Mouse (Mus musculus) olfactory bulb, adult 2 months (tissue): ENCODE results near the gene Ninl. TPM values are rescaled to one million over a fixed set of nuclear protein-coding genes. Genes with fewer than 3 reads are reported as not detected.

Experiments used
- H3K27ac ChIP-seq: fragments of 200-500 bp; 2 replicates; pipeline ENCODE4 v1.5.1; 2012; ENCODE audit warnings: low read depth, low read length; ENCODE audit not compliant: insufficient read depth
- H3K4me1 ChIP-seq: fragments of 200-500 bp; 2 replicates; pipeline ENCODE4 v1.6.1; 2012; ENCODE audit warnings: low read length; ENCODE audit not compliant: control insufficient read depth, insufficient read depth
- H3K4me3 ChIP-seq: fragments of 200-500 bp; 2 replicates; pipeline ENCODE4 v1.5.1; 2012; ENCODE audit warnings: mild to moderate bottlenecking, low read depth, low read length, moderate library complexity; ENCODE audit not compliant: insufficient read depth
- CTCF ChIP-seq: fragments of 200-500 bp; IDR thresholded peaks from 2 replicates; pipeline ENCODE4 v1.5.1; 2012; ENCODE audit warnings: low read depth, mild to moderate bottlenecking, low read length, moderate library complexity; ENCODE audit not compliant: insufficient read depth
- POLR2A ChIP-seq: fragments of 200-500 bp; IDR thresholded peaks from 2 replicates; pipeline ENCODE4 v1.6.1; 2012; ENCODE audit warnings: mild to moderate bottlenecking, low read depth, low read length, moderate library complexity; ENCODE audit not compliant: insufficient read depth
- WGBS: fragments of 180-500 bp; shearing (Covaris S2); methylation state at CpG from one replicate; pipeline ENCODE4 v1.1.7; 2018; 5-methylcytosine and 5-hydroxymethylcytosine counted together
- polyA plus RNA-seq: library from polyadenylated mRNA; stranded (reverse); fragments of >200 nt; gene quantifications from 2 replicates; pipeline ENCODE4 v1.2.4, GENCODE M21; 2012; ENCODE audit warnings: low replicate concordance; ENCODE audit not compliant: missing spikeins, insufficient read depth, insufficient read length

The Ninl gene
- polyA plus RNA-seq, 1 experiment = not detected

DNA sequence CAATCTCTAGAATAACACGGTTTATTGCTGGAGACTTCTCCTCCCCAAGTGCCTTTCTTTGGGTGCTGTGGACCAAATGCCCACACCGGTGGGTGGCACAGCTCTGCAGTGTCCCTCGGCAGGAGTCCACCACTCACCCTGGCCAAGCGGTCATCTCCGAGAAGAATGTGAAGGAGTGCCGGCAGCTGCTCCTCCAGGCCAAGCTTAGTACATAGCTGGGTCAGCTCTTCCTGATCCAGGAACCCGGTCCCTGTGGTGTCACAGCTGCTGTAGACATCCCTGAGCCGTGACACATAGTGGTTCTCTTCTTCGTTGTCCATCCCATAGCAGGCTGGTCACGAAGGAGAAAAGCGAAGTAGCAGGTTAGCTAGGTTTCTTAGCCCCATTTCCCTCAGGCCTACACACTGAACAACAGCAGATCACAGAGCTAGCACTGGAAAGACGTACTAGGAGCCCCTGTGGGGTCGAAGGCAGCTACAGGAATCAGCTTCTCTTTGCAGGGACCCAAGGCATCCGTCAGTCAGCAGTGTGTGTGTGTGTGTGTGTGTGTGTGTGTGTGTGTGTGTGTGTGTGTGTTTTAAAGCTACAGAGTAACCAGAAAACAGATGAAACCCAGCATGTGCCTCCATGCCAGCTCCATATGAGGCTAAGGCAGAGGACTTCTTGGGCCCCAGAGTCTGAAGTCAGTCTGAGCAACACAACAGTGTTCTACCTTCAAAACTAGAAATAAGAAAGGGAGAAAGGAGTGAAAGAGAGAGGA is 59.1 kb downstream of the Ninl start:
- H3K4me1 ChIP-seq = no peaks in the 10 kb centered on the region
- TF ChIP-seq POLR2A (no peak), CTCF (no peak)
- H3K27ac ChIP-seq = no peak overlapping the region
- no peak overlapping the region for H3K4me3 ChIP-seq
- 90% methylated on average over 14 of the region's 14 CpGs for WGBS

DNA sequence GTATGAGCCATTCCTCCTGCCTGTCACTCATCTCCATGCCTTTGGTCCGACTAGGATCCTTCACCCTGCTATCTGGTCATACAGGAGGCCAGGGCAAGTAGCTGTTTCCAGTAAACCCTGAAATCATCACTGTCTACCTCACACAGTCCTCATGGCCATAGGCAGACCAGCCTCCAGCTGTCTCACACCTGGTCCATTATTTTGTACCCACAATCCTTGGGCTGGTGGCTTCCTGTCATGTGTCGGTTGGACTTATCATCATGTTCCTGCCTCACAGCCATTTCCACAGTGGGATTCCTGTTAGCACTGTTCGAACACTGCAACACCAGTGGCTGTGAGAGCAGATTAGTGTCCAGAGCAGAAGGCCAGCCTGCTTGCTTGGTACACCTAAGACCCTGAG is 60.4 kb downstream of the Ninl start:
- H3K4me1 ChIP-seq = no peaks in the 10 kb centered on the region
- H3K27ac ChIP-seq = no peak overlapping the region
- 87% methylated on average over 3 of the region's 3 CpGs for WGBS
- TF ChIP-seq POLR2A (no peak), CTCF (no peak)
- no peak overlapping the region for H3K4me3 ChIP-seq

DNA sequence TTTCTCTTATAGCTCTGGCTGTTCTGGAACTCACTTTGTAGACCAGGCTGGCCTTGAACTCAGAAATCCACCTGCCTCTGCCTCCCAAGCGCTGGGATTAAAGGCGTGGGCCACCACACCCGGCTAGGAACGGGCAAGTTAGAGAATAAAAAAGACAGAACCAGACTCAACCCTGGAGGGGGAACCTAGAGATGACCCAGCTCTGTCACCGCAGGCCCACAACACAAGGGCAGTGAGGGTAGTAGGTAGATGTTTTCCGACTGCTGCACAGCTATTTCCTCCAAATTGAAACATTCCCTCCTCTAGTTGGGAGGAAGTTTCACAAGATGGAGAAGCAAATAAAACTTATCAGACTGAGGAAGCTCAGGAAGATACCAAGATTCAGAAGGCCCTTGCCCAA is 61.5 kb downstream of the Ninl start:
- Histone ChIP-seq H3K4me3 (no peak overlapping the region), H3K27ac (no peak overlapping the region), H3K4me1 (no peaks in the 10 kb centered on the region)
- no peak for TF ChIP-seq POLR2A
- TF ChIP-seq CTCF = no peak
- 96% methylated on average over 6 of the region's 6 CpGs for WGBS

DNA sequence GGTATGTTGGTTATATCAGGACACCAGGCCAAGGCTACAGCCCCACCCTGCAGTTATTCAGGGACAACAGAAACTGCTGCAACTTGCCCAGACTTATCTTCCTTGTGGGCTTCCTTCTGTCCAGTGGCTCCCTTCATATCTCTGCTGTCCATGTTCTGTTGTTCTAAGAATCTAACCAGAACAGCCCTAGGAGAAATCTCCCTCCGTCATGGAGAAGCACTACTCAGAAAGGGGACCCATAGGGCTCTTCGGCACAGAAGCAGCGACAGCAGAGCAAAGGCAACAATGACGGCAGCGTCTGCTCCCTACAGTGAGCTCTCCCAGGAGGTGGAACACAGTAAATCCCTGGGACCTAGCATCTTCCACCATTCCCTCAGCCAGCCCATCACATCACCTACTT is 62.3 kb downstream of the Ninl start:
- H3K4me3 ChIP-seq = no peak overlapping the region
- no peaks in the 10 kb centered on the region for H3K4me1 ChIP-seq
- no peak for TF ChIP-seq POLR2A
- TF ChIP-seq CTCF = no peak
- no peak overlapping the region for H3K27ac ChIP-seq
- 93% methylated on average over 5 of the region's 5 CpGs for WGBS

DNA sequence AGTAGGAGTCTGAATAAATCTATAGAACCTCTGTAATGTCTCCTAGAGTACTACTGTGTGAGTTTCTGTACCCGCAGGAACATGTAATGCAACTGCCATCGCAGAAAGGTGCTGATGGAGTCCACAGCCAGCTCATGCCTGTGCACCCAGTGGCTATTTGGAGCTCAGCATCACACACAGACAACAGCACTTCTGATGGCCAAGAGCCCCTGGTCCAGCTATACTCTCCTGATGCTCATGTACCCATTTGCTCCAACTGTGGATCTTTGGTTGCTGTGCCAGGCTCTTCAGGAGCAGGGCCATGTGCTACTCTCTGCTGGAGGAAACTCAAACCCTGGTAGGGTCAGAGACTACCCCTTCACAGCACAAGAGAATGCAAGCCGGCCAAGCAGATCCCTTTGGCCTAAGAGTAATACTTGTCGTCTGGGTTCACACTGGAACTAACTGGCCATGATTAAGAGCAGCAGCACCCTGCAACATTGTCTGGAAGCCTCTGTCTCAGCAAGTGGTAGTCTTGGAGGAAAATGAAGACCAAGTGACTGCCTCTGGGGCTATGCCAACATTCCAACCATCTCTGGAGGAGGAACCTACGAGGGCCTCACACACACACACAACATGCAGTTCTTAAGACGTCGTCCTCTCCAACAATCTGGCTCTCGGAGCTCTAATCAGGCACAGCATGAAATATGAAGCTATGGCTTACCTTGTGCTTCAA is 65.6 kb downstream of the Ninl start:
- Histone ChIP-seq H3K4me1 (no peaks in the 10 kb centered on the region), H3K27ac (no peak overlapping the region), H3K4me3 (no peak overlapping the region)
- 95% methylated on average over 8 of the region's 8 CpGs for WGBS
- TF ChIP-seq POLR2A (no peak), CTCF (no peak)

DNA sequence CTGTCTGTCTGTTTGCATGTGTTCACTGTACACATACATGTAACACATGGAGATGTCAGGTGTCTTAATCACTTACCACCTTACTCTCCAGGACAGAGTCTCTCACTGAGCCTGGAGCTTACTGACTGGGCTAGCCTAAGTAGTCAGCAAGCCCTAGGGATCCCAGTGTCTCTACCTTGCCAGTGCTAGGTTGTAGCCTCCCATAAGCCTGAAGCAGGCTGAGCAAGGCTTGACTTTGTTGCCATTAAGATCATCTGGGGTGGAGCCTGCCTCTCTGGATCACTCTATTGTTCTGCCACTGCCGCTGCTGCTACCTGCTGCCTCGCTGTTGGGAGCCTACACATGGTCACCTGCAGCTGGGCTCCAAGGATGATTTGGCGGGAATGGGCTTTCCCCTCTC is 66.5 kb downstream of the Ninl start:
- no peak overlapping the region for H3K27ac ChIP-seq
- WGBS = 89% methylated on average over 3 of the region's 3 CpGs
- TF ChIP-seq POLR2A (no peak), CTCF (no peak)
- H3K4me1 ChIP-seq = no peaks in the 10 kb centered on the region
- H3K4me3 ChIP-seq = no peak overlapping the region

DNA sequence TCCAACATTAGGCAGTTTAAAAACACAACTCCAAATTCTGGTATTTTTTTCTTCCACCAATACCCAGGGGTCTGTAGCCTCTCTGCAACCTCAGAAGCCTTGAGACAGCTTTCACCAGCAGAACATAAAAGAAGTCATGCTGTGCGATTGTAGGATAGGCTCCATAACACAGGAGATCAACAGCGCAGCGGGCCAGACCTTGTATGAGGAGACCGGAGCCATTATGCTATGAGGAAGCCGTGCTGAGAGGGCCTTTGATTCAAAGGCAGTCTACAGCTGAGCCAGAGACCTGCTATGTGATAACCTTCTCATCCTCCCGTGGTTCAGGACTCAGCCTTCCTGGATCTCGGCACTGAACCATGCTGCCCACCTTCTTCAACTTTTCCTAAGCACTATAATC is 67.3 kb downstream of the Ninl start:
- 64% methylated on average over 7 of the region's 7 CpGs for WGBS
- TF ChIP-seq CTCF = no peak
- no peak for TF ChIP-seq POLR2A
- H3K4me3 ChIP-seq = no peak overlapping the region

DNA sequence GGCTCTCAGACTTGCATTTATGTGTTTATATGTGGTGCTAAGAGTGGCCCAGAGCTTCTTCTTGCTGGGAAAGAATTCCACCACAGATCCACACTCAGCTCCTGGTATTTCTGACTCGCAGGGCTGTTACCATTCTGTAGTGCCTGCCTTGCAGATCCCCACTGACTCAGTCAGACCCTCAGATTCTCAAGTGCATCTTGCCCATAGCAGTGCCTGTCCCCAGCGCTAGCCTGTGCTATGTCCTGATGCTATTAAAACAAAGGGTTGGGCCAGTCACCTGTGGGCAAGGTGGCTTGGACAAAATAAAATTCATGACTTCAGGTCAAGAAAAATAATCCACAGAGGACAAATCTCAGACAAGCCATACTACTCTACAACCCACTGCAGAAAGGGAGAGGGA is 70.0 kb downstream of the Ninl start:
- no peak overlapping the region for H3K27ac ChIP-seq
- no peak overlapping the region for H3K4me3 ChIP-seq
- TF ChIP-seq POLR2A (no peak), CTCF (no peak)
- 98% methylated on average over 2 of the region's 2 CpGs for WGBS
- H3K4me1 ChIP-seq = no peaks in the 10 kb centered on the region

More for the DNA sequence above, 67.3 kb downstream of the Ninl start:
- Histone ChIP-seq H3K4me1 (no peaks in the 10 kb centered on the region), H3K27ac (no peak overlapping the region)

DNA sequence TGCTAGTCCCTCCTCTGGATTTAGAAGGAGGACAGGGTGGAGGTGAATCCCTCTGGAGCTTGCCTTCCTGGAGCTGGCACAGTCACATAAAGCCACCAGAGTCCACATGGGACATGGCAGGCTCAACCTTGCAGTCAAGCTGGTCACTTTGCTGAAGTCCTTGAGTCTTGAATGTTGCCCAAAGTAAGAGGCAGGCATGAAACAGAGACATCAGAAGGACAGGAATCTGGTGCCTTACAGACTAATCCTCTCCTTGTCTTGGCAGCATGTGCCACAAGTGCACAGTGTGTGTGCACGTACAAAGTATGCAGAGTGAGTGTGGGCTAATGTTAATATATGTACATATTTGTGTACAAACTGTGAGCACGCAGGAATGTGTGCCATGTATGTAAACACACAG is 71.7 kb downstream of the Ninl start:
- H3K4me1 ChIP-seq = no peaks in the 10 kb centered on the region
- TF ChIP-seq POLR2A (no peak), CTCF (no peak)
- WGBS = 97% methylated on average over 2 of the region's 2 CpGs
- H3K27ac ChIP-seq = no peak overlapping the region
- H3K4me3 ChIP-seq = no peak overlapping the region

DNA sequence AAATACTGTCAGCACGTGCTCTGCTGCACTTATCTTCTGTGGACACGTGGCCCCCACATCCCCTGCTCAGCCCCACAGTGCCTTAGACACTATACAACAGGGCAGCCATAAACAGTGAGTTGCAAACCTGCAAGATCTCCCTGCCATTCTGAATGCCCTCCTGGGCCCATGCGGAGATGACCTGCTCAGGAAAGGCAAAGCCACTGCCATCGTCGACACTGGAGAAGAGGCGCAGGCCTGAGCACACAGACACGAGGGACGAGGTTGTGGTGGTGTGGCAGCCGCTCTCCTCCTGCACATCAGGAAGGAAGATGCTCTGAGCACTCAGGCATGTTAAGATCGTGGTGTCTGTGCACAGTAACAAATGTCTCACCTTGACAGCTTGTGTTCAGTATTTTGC is 73.2 kb downstream of the Ninl start:
- Histone ChIP-seq H3K4me3 (no peak overlapping the region), H3K4me1 (no peaks in the 10 kb centered on the region), H3K27ac (no peak overlapping the region)
- TF ChIP-seq CTCF (no peak), POLR2A (no peak)
- WGBS = 93% methylated on average over 10 of the region's 10 CpGs
